Mouse (Mus musculus): ENCODE measurements around the gene Rps19bp1.

- TF ChIP-seq POLR2A (IDR thresholded peaks at IDR 0.05; ENCODE audit: low read depth, low read length) = no peak
- no peak for TF ChIP-seq CTCF (conservative IDR thresholded peaks at IDR 0.05; ENCODE audit: insufficient read depth, insufficient read length, low read depth, low read length)
These were observed 50.4 kb downstream of the Rps19bp1 start for GRCm38 (mm10) chr15:80213688-80214087.
